Mouse (Mus musculus) regulatory T cell (primary cell): ENCODE results near the gene Pla2g7.

Experiments used
- in situ Hi-C: fragments of 300-600 bp; cut with MboI, MseI; formaldehyde crosslinking; loops from one replicate; pipeline ENCODE4 v1.15.1; 2025; ENCODE audit warnings: high pct_unique_total_duplicates

Pla2g7 gene

DNA sequence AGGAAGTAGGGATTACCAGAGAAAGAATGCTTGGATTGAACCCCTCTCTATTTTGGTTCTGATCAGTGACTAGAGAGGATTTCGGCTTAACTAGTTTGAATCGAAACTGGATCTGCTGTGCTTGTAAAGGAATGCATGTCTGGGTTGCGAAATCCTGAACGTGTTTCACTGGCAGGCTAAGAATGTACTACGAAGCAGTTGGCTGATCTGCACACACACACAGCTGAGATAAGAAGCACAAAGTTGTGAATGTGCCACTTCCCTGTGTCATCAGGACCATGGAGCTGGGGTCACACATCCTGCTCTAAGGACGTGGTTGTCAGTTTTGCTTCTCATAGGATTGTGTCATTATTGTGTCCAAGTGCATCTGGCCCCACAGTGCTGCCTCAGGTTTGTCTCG is 76.5 kb downstream of the Pla2g7 start:
- in situ Hi-C loops: no loop called here

DNA sequence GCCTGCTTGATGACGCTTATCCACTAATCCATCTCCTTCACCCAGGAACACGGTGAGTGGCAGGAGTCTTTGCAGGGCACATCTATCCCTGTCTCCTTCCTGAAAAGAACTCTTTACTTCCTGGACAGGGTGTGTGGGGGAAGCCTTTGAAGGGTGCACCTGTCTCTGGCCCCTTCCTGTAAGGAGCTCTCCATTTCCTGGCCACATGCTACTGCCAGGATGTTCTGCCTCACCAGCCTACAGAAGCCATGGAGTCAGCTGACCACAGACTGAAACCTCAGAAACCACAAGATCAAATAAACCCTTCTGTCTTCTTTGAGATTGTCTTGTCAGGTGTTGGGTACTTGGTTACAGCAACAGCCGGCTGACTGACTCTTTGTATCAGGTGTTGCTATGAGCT is 77.2 kb downstream of the Pla2g7 start:
- in situ Hi-C loops: no loop called here

- in situ Hi-C loops: no loop called here
These were observed 79.0 kb downstream of the Pla2g7 start for GRCm38 (mm10) chr17:43646925-43647324.

GRCm38 (mm10) chr17:43649641-43650436 is 81.9 kb downstream of the Pla2g7 start:
- in situ Hi-C loops: no loop called here

DNA sequence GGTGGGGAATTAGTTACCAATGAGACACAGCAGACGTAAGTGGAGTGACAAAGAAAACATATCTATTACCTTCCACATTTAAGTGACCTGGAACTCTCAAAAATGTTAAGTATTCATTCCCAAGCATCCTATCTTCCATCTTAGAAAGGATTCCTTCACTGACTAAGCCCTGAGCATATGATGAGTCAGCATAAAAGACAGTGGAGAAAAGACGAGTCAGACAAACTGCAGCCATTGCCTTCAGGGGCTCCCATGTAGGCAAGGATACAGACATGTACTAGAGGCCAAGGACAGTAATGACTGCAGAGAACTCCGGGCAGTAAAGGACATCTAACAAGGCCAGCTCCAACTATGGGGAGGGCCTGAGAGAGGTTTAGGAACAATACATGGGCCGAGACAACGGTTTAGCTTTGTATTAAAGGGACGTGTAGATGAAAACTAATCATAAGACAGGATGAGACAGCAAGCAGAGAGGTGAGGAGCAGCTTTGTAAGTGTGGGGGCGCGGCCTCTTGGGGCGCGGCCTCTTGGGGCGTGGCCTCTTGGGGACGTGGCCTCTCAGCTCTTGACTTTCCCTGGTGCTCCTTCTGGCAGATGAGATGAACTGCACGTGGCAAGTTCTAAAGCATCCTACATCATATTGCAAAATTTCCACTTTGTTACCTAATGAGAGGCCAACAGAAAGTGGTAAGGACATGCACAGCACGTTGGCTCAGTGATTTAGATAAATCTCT is 83.6 kb downstream of the Pla2g7 start:
- in situ Hi-C loops: no loop called here
